Mouse (Mus musculus) liver, embryonic 16.5 days (tissue): ENCODE results near the gene Ssc4d. TPM values are rescaled to one million over a fixed set of nuclear protein-coding genes. Genes with fewer than 3 reads are reported as not detected.

Experiments used
- ATAC-seq: fragments of 200-750 bp; cut with Nextera tagmentation; 2 replicates; pipeline ENCODE4 v1.8.0; 2017; ENCODE audit warnings: low read depth, mild to moderate bottlenecking, moderate number of reproducible peaks, moderate library complexity
- H3K27ac ChIP-seq: fragments of 300-500 bp; sonication (generic); 2 replicates; pipeline ENCODE4 v1.5.1; 2014; ENCODE audit warnings: mild to moderate bottlenecking, low read length
- H3K27me3 ChIP-seq: fragments of 300-500 bp; sonication (generic); 2 replicates; pipeline ENCODE4 v1.6.1; 2014; ENCODE audit warnings: low read depth, low read length, mixed read lengths; ENCODE audit not compliant: control insufficient read depth, insufficient read depth
- H3K36me3 ChIP-seq: fragments of 300-500 bp; sonication (generic); 2 replicates; pipeline ENCODE4 v1.6.1; 2014; ENCODE audit warnings: mild to moderate bottlenecking; ENCODE audit not compliant: control insufficient read depth, insufficient read depth
- H3K4me1 ChIP-seq: fragments of 300-500 bp; sonication (generic); 2 replicates; pipeline ENCODE4 v1.6.1; 2014; ENCODE audit warnings: low read depth, low read length, mixed read lengths; ENCODE audit not compliant: control insufficient read depth
- H3K4me2 ChIP-seq: fragments of 300-500 bp; sonication (generic); 2 replicates; pipeline ENCODE4 v1.6.1; 2014; ENCODE audit warnings: low read depth, low read length, mixed read lengths
- H3K4me3 ChIP-seq: fragments of 300-500 bp; sonication (generic); 2 replicates; pipeline ENCODE4 v1.5.1; 2014; ENCODE audit warnings: low read depth, mild to moderate bottlenecking, low read length
- H3K9ac ChIP-seq: fragments of 300-500 bp; sonication (generic); 2 replicates; pipeline ENCODE4 v1.6.1; 2014; ENCODE audit warnings: low read depth, low read length
- H3K9me3 ChIP-seq: fragments of 300-500 bp; sonication (generic); replicated peaks from 2 replicates; pipeline ENCODE4 v1.6.1; 2016; ENCODE audit warnings: low read length; ENCODE audit not compliant: control insufficient read depth
- WGBS: fragments of 180-500 bp; shearing (Covaris S2); extraction: QIAGEN DNeasy Blood & Tissue Kit; methylation state at CpG from one replicate; pipeline ENCODE4 v1.1.7; 2014; ENCODE audit not compliant: insufficient replicate concordance; 5-methylcytosine and 5-hydroxymethylcytosine counted together
- polyA plus RNA-seq: library from polyadenylated mRNA; unstranded; fragments of >200 nt; fragmentation: Nextera tagmentation; extraction: Ambion mirVana; gene quantifications from 2 replicates; pipeline ENCODE4 v1.2.1, GENCODE M21; 2015

Ssc4d gene
- polyA plus RNA-seq, 1 experiment from 2014 or later: 1.5 TPM

DNA sequence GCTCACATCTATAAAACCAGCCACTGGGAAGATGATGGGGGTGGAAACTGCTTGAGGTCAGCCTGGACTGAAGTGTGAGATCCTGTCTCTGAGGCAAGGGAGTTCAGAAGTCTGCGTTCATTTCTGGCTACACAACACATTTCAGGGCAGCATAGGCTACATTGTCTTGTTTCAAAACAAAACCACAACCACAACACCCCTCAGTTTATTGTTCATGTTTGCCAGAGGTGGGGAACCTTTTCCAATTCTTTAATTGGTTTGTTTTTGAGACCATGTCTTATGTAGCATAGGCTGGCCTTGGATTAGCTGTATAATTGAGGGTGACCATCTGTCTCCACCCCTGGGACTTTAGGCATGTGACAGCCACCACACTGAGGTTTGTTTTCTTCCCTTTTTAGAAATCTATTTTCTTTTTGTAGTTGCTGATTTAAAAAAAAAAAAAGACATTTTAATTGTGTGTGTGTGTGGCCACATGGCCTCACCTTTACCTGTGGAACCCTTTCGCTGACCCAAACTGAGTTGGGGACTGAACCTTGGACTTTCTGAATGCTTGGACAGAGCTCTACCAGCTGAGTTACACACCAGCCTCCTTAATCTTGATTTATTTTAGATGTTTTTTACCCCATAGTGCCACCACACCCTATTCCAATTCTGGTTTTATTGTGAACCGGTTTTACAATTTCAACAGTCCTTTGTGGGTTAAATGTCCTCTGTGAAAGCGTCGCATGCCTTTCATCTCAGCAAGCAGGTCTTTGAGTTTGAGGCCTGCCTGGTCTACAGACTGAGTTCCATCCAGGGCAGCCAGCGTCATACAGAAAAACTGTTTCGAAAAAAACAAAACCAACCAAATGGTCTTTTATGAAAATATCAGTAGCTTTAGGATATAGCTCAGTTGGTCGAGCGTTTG, 17.8 kb downstream of the Ssc4d start:
- no peaks in the 10 kb centered on the region for H3K27me3 ChIP-seq
- H3K9me3 ChIP-seq: no peaks in the 10 kb centered on the region
- WGBS: 65% methylated on average over 9 of the region's 9 CpGs
- H3K9ac ChIP-seq: peak overlapping the region; percentile 28; the same call in 1 of the 2 replicates
- ATAC-seq: no peak
- H3K36me3 ChIP-seq: no peaks in the 10 kb centered on the region
- H3K4me1 ChIP-seq: peaks cover 44% of the 10 kb centered on the region
- H3K4me3 ChIP-seq: peak overlapping the region; percentile 34; the same call in 1 of the 2 replicates
- H3K4me2 ChIP-seq: peak overlapping the region; percentile 61
- H3K27ac ChIP-seq: peak overlapping the region; percentile 70

DNA sequence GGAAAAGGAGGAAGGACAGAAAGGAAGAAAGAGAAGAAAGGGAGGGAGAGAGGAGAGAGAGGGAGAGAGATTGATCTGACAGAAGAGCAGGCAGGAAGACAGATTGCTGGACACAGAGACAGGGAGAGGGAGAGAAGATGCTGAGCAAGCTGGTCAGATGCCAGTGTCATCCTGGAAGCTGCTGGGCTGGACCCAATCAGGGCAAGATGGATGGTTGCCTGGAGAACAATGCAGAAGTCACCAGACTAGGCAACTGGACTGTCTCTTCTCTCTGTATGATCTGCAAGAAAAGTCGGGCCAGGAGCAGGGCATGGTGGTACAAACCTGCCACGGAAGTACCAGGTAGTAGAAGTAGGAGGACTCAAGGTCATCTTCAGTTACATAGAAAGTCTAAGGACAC, 21.5 kb downstream of the Ssc4d start:
- ATAC-seq: no peak
- no peak overlapping the region for H3K27ac ChIP-seq
- H3K4me2 ChIP-seq: no peak overlapping the region
- no peak overlapping the region for H3K4me3 ChIP-seq
- H3K36me3 ChIP-seq: no peaks in the 10 kb centered on the region
- no peaks in the 10 kb centered on the region for H3K27me3 ChIP-seq
- H3K9me3 ChIP-seq: no peaks in the 10 kb centered on the region
- H3K9ac ChIP-seq: no peak overlapping the region
- peaks cover 25% of the 10 kb centered on the region for H3K4me1 ChIP-seq
- WGBS: 68% methylated on average over 2 of the region's 2 CpGs

DNA sequence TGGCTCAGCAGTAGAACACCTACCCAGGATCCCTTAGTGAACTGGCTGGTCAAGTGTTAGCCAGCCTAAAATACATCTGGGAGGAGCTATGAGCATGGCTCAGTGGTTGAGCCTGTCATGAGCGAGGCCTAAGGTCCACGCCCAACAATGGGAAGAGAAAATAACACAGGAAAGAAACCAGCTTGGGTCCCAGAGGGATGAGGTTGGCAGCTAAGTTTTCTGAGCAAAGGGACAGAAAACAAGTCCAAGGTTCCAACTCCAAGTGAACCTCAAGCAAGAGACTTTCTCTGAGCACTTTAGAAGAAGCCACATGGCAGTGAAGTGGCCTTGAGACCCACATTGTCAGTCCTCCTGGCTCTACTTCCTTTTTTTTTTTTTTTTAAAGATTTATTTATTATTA, 22.7 kb downstream of the Ssc4d start:
- H3K4me1 ChIP-seq: peaks cover 17% of the 10 kb centered on the region
- H3K9me3 ChIP-seq: no peaks in the 10 kb centered on the region
- peak overlapping the region; percentile 64 for H3K27ac ChIP-seq
- no peak overlapping the region for H3K4me3 ChIP-seq
- WGBS: 54% methylated on average over 2 of the region's 2 CpGs
- H3K4me2 ChIP-seq: peak overlapping the region; percentile 49
- ATAC-seq: peak; percentile 58
- H3K9ac ChIP-seq: no peak overlapping the region; the same call in 1 of the 2 replicates
- no peaks in the 10 kb centered on the region for H3K36me3 ChIP-seq
- H3K27me3 ChIP-seq: no peaks in the 10 kb centered on the region

DNA sequence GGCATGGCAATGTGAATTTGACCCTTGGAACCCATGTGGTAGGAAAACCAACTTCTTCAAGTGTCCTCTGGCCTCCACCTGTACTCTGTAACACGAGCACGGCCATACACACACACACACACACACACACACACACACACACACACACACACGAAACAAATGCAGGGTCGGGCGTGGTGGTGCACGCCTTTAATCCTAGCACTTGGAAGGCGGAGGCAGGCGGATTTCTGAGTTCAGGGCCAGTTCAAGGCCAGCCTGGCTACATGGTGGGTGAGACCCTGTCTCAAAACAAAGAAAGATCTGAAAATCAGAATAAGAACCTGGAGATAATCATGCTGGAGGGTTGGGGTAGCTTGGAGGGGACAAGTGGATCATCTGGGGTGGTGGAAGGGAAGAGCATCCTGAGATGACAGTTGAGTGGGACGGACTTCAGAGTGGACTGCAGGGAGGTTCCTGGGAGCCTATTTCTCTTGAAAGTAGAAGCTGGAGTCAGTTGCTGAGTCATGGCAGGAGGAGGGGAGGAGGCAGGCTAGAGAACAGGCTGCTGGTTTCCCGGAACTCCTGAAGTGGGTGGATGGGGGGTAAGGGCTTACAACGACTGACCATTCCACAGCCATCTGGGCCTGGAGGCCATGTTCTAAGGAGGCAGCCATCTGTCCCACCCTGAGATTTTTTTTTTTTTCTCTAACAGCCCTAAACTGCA, 23.5 kb downstream of the Ssc4d start:
- H3K27me3 ChIP-seq: no peaks in the 10 kb centered on the region
- H3K4me1 ChIP-seq: peaks cover 15% of the 10 kb centered on the region
- H3K9ac ChIP-seq: peak overlapping the region; percentile 23
- no peaks in the 10 kb centered on the region for H3K9me3 ChIP-seq
- ATAC-seq: peak; percentile 82
- 51% methylated on average over 11 of the region's 11 CpGs for WGBS
- peak overlapping the region; percentile 64 for H3K27ac ChIP-seq
- no peak overlapping the region; the same call in 1 of the 2 replicates for H3K4me3 ChIP-seq
- H3K4me2 ChIP-seq: peak overlapping the region; percentile 49
- no peaks in the 10 kb centered on the region for H3K36me3 ChIP-seq

DNA sequence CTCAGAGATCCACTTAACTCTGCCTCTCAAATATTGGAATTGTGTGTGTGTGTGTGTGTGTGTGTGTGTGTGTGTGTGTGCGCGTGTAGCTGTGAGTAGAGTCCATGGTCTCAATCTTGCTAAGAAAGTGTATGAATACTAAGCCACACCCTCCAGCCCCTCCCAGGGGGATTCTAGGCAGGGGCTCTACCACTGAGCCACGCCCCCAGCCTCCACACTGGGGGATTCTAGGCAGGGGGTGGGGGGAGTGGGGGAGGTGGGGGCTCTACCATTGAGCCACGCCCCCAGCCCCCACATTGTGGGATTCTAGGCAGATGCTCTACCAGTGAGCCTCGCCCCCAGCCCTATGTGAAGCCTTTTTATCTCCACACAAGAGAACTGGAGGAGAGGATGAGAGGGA, 27.7 kb downstream of the Ssc4d start:
- Histone ChIP-seq H3K4me3 (no peak overlapping the region), H3K4me2 (no peak overlapping the region), H3K27ac (no peak overlapping the region), H3K9me3 (no peaks in the 10 kb centered on the region), H3K9ac (no peak overlapping the region), H3K27me3 (no peaks in the 10 kb centered on the region), H3K4me1 (peaks cover 13% of the 10 kb centered on the region), H3K36me3 (no peaks in the 10 kb centered on the region)
- ATAC-seq: no peak
- WGBS: 77% methylated on average over 5 of the region's 5 CpGs

DNA sequence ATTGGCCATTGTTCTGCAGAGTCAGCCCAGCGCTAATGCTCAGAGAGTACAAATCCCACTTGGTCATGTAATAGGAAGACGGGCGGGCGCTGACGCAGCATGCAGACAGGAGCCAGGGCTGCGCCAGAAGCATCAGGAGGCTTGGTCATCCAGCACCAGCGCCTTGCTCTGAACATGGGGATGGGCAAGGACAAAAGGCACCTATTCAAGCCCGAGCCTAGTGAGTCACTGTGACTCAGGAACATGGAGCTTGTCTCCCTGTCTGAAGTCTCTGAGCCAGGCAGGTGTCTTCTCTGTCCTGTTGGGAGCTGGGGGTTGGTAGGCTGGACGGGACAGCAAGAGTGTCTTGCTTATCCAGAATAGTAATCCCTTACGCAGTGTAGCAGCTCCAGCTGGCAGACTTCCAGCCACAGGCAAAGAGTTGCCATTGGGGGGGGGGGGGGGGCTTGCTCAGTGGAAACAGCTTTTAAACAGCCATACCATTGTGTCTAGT, 28.4 kb downstream of the Ssc4d start:
- Histone ChIP-seq H3K36me3 (no peaks in the 10 kb centered on the region), H3K4me3 (no peak overlapping the region), H3K4me1 (peaks cover 6% of the 10 kb centered on the region), H3K27me3 (no peaks in the 10 kb centered on the region), H3K9ac (no peak overlapping the region), H3K4me2 (no peak overlapping the region), H3K27ac (no peak overlapping the region), H3K9me3 (no peaks in the 10 kb centered on the region)
- WGBS: 60% methylated on average over 10 of the region's 10 CpGs
- no peak for ATAC-seq

DNA sequence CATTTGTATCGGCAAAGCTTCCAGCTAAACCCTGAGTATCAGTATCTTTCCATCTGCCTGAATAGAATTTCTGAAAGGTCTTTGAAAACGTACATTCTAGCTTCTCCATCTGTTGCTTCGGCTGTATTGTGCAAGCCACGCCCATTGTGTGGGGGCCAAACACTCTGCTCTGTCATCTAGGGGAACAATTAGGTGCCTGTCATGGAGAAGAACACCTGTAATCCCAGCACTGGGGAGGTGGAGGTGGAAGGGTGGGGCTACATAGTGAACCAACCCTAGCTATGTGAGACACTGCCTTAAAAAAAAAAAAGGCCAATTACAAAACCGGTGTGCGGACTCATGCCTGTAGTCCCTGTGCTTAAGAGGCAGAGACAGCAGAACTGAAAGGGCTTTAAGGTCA, 31.6 kb downstream of the Ssc4d start:
- no peak overlapping the region for H3K27ac ChIP-seq
- H3K4me1 ChIP-seq: no peaks in the 10 kb centered on the region
- H3K9me3 ChIP-seq: no peaks in the 10 kb centered on the region
- H3K27me3 ChIP-seq: no peaks in the 10 kb centered on the region
- H3K36me3 ChIP-seq: no peaks in the 10 kb centered on the region
- no peak overlapping the region for H3K4me3 ChIP-seq
- H3K9ac ChIP-seq: no peak overlapping the region
- 46% methylated on average over 6 of the region's 6 CpGs for WGBS
- ATAC-seq: no peak
- H3K4me2 ChIP-seq: no peak overlapping the region

DNA sequence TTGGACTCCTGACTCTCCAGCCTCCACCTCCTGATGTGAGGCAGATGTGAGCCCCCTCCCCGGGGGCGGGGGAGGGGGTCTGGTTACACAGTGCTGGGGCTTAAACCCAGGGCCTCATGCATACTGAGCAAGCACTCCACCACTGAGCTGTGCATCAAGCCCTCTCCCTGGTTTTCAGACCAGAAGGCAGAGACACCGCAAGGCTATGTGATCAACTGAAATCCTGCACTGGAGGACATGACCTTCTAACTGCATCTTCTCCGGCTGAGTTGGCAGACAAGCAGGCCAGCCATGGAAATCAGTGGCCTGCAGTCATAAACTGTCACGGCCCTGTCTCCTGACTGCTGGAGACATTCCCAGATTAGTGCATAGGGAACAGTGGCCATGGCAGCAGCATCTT, 33.7 kb downstream of the Ssc4d start:
- Histone ChIP-seq H3K9ac (no peak overlapping the region), H3K4me1 (peaks cover 3% of the 10 kb centered on the region), H3K27ac (no peak overlapping the region; the same call in 1 of the 2 replicates), H3K4me3 (no peak overlapping the region), H3K4me2 (no peak overlapping the region), H3K9me3 (no peaks in the 10 kb centered on the region), H3K36me3 (no peaks in the 10 kb centered on the region), H3K27me3 (no peaks in the 10 kb centered on the region)
- ATAC-seq: 0 out of 2 replicates have a peak, but pooled peaks have one; percentile 22
- whole genome bisulfite sequencing: 56% methylated on average over 5 of the region's 5 CpGs
